Mouse (Mus musculus) mouse embryonic stem cell (cell line): ENCODE results near the gene Lsm12.

Experiments
- in situ Hi-C, 2 experiments: fragments of 300-500 bp; cut with MboI; formaldehyde crosslinking; loops; 1 replicate in 1 of 2; 3 replicates in 1 of 2; pipeline ENCODE4 v1.14.3; 2019 to 2020; ENCODE audit warnings: low sequenced_read_pairs in 2 of 2, low pct_unique_long_range_greater_than_20kb in 1 of 2, mixed read lengths in 1 of 2; ENCODE audit not compliant: unreplicated experiment in 1 of 2

The Lsm12 gene

DNA sequence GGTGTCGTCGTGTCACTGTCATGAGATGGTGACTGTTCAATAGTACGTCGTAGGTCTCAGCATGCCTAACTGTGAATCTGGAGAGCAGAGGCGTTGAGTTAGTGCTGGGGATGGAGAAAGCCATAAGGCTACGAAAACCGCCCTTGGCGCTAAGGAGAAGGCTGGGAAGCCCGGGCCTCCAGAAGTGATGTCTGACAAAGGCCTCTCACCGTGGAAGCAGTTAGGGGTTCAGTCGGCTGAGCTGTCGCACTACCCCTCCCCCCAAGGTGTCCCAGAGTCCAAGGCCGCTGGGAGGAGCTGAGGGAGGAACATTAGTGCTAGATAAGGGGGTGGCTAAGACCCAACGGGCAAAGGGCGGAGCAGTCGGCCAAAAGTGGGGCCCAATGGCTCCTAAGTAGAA, 39.1 kb downstream of the Lsm12 start:
- in situ Hi-C loops = loop anchor here in 1 of 2 experiments (10.0 kb wide), 1 partner anchor 81 kb away; no protein-coding TSS in a partner anchor

GRCm38 (mm10) chr11:102145471-102146001, 39.6 kb downstream of the Lsm12 start, which contains the start of gene Nags:
Gene Nags, plus strand, starts transcription at chr11:102145513.
- in situ Hi-C loops = loop anchor here in 1 of 2 experiments (10.0 kb wide), 1 partner anchor 81 kb away; no protein-coding TSS in a partner anchor

DNA sequence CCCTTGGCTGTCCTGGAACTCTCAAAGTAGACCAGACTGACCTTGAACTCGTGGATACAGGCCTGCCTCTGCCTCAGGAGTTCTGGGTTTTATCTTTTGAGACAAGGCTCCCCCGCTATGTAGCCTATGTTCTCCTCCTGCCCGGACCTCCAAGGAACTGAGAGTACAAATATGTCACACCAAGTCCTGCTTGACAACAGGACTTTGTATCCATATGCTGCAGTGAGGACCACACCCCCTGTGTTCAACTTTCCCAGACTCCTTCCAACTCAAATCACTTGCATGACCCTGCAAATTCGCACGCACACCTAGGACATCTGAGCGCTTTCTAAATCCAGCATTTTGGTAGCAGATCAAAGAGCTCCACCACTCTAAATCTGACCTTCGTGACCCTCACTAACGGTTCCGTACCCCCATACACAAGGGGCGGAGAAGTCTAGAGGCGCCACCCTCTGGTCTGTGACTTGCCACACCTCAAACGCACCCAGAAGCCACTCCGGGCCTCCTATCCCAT, 40.1 kb downstream of the Lsm12 start:
- in situ Hi-C loops = loop anchor here in 1 of 2 experiments (10.0 kb wide), 1 partner anchor 80 kb away; no protein-coding TSS in a partner anchor

GRCm38 (mm10) chr11:102142355-102142754, 42.7 kb downstream of the Lsm12 start:
- in situ Hi-C loops = loop anchor here in 1 of 2 experiments (10.0 kb wide), 1 partner anchor 78 kb away; no protein-coding TSS in a partner anchor

DNA sequence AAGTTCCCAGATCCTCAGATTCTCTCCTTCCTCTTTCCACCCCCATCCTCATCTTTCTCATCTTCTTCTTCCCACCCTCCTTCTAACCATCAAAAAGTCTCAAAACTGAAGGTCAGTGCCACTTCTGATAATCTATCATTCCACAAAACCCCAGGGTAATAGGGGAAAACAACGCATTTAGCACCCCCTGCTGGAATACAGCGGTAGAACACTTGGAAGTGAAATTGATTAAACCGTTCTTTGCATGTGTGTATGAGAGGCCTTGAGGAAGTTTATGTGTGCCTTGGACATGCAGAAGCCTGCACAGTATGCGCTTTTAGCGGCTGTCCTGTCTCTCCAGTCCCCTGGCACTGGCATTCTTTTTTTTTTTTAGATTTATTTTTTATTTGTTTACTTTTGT, 44.6 kb downstream of the Lsm12 start:
- in situ Hi-C loops = loop anchor here in 1 of 2 experiments (10.0 kb wide), 1 partner anchor 76 kb away; no protein-coding TSS in a partner anchor

DNA sequence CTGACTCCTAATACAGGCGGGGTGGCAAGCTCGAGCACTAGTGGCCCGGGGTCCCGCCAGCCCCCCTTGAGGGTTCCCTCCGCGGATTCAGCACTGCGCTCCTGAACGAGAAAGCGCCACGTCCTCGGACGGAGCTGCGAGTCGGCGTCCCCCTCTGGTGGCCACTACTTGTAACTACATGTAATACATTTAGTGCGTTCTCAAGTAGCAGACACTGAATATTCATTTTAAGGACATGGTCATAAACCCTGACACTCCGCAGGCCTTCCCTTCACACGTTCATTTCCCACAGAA, 46.7 kb downstream of the Lsm12 start:
- in situ Hi-C loops = loop anchor here (5.0 kb wide), 1 partner anchor 36 kb away; the partner anchor contains the start of gene Ppy (in 2 of the 2)

DNA sequence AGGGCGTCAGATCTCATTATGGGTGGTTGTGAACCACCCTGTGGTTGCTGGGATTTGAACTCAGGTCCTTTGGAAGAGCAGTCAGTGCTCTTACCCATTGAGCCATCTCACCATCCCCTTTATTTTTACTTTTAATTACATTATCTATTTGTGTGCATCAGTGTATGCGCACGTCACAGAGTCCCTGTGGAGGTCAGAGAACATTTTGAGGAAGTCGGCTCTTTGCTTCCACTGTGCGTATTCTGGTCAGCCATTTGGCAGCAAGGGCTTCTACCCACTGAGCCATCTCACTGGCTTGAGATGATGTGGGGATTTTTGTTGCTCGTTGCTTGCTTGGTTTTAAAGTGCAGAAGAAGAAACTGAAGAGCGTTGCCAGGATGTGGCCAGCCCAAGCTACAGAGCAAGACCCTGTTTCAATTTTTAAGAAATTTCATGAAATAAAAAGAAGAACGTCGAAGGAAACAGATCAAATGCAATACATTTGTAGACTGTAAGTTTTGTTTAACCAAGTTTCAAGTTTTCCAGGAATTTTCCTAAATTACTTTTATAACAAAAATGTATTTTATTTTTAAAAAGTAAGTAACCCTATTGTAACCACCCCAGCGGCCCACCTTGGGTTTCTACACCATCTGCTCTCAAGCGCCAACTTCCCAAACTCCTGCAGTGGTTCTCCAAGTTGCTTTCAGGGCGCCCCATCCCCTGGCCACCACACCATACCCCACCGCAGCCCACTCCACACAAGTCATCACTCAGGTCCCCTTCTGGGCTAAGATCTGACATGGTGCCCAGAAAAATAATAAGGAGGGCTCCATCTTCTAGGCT, 47.3 kb downstream of the Lsm12 start:
- in situ Hi-C loops = loop anchor here (5.0 kb wide), 1 partner anchor 36 kb away; the partner anchor contains the start of gene Ppy (in 2 of the 2)

DNA sequence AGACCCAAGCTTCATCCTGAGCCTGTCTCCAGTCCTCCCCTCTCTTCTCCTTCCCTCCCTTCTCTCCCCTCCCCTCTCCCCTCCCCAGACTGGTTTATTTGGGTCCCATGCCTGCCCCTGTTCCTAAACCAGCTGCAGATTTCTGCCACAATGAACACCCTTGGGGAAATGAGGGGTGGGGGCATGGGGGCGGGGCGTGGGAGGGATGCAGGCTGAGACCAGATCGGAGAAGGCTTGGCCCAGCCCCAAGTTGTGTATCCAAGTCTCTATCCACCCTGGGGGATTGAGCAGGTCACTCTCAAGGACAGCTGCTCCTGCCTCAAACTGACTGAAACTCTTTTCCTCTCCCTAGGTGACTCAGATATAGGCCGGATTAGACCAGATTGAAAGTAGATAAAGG, 50.6 kb downstream of the Lsm12 start:
- in situ Hi-C loops = no loop called here

GRCm38 (mm10) chr11:102117386-102117785, 67.7 kb downstream of the Lsm12 start:
- in situ Hi-C loops = no loop called here

- in situ Hi-C loops = no loop called here
Observed at GRCm38 (mm10) chr11:102116241-102116640, 68.9 kb downstream of the Lsm12 start.
